Mouse (Mus musculus): ENCODE results near the gene Nebl.
A peak's percentile ranks its signal among the peaks of the same experiment; 100 is the strongest.

Nebl gene

DNA sequence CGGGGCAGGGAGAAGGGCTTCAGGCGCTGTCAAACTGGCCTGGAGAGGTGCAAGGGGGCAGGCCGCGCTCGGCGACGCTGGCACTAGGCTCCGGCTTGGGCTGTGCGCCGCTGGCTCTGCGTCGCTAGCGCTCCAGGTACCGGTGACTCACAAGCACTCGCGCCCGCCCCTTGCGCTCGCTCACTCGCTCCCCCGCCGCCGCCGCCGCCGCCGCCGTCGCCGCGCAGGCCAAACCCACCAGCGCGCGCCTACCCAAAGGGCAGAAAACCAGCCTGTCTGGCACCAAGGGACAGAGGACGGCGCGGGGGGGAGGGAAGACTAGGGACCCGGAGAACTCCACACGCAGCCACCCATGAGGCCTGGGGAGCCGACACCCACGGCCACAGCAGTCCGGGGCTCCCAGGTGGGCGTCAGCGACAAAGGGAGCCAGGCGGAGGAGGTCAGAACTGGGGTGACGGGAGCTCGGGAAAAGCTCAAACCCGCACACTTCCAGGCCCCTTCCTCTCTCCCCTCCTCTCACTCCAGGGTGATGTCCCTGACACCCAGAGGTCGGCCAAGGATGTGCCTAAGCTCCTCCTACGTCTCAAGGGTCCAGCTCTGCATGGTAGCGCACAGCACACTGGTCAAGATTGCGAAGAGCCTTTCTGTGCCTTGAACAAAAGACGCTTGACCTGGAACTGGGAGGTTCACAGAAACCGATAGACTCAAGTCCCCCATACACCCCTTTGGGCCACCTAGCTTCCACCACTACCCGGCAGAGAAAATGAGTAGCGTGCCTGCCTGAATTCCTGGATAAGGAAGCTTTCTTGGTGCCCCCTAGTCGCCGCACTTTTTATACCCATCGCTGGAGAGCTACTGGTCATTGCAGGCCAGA, at the start of gene Nebl:
TSS of gene Nebl (minus strand) at position 508 of the 874 bp plus-strand sequence.
- peak; percentile 74 for DNase-seq

DNA sequence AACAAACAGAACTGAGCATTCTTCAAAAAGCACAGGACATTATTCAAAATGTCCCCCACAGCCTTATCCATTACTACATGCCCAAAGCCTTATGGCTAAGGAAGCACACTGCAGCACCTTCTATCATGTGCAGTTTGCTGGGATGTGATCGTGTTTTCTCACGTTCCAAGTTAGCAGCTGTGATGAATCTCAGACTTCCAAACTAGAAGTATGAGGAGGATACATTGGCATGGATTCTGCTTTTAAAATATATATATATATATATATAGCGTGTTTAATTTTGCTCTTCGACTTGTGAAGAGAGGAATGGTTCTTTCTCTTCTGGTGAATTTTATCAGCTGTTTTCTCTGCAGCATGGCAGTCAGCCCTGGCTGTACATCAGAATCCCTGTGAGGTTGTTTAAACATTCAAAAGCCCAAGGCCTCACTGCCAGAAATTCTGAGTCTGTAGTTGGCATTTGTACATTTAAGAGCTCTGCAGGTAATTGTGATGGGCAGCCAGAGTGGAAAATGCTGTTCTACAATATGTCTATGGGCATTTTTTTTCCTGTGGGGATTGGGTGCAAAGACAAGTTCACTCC, 39.1 kb upstream of the Nebl start:
- DNase-seq: no peak

DNA sequence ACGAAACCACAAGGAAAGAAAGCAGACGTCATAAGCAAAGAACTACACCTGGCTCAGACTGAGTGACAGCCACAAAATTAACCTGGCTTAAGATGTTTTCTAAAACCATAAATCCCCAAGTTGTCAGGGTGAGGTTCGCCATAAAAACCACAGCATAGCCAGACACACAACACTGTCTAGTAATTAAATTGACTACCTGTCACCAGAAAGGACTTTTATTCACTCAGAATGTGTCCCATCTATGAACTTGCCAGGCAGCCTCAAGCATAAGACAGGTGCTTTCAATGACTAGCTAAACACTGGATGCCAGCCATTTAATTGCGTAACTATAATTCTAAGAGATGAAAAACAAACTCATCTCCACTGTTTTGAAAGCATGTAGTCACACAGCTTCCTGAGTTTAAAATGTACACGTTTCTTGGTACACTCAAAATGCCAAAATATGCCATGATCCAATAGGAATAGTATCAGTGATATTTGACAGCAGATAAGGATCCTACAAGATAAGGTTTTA, 38.0 kb upstream of the Nebl start:
- DNase-seq: peak; percentile 11

DNA sequence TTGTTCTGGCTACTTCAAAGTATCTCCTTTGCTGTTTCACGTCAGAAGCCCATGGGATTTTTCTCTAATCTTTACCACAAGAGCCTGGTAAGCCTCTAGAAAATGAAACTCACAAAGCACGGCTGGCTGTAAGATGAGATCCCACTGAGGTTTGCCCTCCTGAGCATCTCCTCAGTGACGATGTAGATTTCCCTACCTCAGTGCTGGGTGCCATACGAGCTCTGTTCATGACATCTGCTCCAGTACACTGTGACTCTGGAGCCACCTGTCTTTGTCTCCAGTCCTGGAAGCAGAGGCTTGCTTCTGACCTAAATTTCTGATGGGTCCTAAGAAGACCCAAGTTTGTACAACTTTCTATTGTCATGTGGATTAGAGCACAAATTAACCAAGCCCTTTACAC, 25.0 kb upstream of the Nebl start:
- no peak for DNase-seq

DNA sequence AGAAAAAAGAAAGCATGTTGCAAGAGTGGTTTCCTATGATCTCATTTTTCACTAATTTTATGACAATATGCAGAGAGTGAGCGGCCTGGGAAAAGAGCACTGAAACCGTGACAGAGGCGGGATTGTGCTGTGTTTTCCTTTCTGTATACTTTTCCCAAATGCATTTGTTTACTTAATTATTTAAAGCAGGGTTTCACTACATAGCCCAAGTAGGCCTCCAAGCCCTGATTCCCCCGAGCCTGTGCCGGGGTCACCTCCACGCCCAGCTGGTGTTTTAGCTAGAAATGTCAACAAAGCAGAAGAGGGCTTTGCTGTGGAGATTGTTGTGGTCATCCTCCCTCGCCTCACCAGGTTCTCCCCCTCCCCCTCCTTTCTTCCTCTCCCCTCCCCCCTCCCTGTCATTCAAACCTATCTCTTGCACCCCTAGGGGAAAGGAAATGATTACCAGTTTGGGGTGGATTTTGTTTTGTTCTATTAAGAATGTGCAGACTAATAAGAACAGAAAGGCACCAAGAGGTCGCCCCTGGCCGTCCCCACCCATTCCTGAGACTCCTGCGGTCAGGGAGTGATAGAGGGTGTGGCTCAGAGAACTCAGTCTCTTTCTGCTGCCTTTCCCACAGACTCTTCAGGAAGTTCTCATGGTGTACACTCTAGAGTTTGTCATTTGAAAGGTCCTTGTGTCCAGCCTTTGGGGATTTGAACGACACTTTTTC, 10.9 kb upstream of the Nebl start:
- peak; percentile 37 for DNase-seq

DNA sequence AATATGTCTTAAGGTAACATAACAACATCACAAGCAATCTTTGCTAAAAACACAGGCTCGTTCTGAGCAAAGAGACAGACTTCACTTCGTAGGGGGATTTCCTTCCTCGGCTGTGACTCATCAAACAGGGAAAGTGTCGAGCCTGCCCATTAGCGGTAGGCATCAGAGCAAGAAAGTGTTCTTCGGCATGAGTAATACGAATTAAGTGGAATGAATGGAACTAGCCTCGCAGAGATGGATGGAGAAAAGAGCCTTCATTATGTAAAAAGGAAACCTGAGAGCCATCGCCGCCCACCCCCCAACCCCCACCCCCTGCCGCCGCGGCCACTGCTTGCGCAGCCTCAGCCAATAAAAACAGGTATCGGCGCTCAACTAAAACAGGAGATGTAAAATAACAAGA, 10.3 kb upstream of the Nebl start:
- DNase-seq: peak; percentile 26

DNA sequence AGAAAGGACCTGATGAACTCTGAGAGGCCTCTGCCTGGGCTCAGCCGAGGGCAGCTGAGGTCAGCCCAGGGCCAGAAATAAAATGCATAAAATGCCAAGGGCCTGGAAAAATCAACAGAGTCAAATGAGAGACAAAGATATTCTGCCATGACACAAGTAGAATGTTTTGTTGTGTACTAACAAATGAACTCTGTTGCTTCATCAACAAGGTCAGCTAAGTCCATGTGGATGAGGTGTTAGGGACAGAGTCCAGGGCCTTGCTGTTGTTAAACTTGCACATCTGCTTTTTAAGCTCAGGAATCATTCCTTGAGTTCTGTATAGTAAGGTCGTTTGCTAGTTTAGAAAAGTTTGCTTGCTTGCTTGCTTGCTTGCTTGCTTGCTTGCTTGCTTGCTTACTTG, 9.2 kb upstream of the Nebl start:
- DNase-seq: peak; percentile 68

DNA sequence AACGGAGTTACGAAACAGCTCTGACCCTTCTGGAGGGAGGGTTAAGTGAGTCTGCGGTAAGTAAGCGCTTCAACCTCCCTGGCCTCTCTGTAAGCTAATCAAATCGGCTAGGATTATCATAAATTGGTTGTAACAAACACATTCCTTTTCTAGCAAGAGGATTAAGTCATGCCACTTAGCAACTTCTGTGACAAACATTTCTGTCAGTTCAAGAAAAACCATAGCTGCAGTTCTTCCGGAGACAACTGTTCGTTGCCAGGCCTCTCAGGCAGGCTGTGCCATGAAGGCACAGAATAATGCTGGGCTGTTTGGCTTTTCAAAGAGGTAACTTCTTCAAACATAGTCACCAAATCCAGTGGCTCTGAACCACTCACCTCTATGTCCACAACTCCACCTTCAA, 946 bp upstream of the Nebl start:
- DNase-seq: peak; percentile 40

DNA sequence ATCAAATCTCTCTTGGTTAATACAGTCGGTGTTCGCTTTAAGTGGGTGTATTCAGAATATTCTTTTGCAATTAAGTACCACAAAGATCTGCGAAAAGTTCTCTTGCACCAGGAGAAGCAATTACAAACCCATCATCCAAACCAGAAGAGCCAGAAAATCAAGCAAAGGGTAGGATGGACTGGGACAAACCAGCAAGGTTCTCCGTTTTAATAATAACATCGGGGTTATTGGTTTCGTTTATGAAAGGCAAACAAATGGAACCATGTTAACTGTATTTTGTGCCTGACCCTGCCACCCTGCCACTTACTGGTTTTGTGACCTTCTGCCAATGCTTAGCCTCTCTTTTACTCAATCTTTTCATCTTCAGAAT, 552 bp upstream of the Nebl start:
- DNase-seq: no peak

DNA sequence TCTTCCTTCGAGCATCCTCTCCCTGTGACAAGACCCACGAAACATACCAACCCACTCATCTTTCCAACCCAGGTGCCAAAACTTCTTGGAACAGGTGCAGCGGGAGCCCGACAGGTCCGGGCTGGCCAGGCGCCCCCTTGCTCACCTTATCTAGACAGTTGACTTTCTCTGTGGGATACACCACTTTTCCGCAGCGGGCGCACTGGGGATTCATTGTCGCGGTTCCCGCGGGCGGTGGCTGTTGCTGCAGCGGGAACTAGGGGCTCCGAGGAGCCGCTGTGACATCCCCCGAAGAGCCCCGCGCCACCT, 662 bp downstream of the Nebl start:
- no peak for DNase-seq

DNA sequence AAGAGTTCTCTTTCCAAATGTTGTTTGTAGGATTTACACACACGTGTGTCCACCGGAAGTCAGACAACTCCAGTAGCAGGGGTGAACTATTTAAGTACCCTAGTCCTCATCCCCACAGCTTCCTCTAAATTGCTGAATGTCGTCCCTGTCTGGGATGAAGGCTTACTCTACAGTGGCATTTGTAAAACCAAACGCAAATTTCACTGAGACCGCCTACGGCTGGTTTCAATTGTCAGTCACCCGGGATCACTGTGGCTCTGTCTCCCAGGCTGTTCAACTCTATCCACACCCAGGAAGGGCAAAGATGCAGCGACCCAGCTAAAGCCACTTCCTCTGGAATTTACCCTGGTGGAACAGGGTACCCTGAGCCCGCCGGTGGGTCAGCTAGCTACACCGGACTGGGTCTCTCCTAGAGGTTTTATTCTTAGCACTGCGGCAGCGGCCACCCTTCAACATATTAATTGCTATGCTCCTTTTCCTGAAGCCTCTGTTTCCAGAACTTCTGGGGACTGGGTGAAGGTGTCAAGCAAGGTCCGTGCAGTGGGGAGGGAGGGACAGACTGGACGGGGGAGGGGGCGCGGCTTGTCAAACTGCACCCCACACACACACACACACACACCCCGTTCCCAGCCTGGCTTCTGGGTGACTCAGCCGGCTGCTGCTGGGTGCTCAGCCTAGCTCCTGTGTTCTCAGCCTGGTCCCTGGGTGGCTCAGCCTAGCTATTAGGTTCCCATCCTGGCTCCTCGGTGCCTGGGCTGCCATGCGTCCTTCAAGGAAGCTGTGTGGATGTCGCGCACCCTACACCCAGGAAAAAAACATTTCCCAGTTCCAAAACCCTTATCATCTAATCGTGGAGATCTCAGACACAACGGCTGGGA, 1.3 kb downstream of the Nebl start:
- DNase-seq: peak; percentile 51

DNA sequence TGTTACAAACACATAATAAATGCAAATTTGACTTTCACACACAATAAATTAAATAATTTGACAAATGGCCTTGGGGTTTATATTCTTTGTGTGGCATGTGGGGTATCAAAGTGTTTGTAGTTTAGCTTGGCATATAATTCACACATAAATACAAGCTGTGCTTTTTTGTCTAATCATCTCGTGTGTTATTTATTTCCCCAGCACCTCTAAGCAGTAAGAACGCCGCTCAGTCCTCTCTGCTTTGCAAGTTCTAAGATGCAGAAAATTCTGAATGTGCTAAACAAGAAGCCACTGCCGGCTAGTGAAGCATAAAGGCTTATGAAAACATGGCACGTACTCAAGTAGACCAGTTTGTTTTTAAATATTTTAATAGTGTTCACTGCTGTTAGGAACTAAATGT, 6.9 kb downstream of the Nebl start:
- DNase-seq: no peak

DNA sequence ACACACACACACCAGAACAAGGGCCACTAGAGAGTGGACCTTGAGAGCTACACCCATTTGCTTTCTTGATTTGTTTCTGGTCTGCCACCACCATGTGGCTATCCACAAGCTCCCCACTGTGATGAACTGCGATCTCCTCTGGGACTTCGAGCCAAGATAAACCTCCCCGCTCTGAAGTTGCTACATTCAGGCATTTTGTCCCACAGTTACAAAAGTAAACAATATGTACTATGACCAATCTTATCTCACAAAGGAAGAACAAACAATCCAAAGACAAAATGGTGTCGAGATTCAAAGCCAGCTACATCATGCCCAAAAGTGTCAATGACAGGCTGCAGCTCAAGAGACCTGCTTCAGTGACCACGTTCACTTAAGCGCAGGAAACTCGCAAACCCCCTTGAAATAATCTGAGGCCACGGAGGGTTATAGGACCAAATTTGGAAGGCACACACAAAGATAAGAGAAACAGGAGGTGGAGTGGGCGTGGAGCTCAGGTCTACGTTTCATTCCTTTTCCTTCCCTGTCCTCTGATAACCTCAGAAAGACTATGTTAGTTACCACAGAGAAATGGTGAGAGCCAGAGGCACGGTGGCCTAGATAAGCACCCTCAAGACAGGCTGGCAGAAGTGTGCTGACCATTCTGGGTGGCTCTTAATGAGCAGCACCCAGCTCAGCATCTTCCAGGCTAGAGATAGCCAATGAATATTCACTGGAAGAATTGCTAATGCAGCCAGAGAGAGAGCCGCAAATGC, 7.8 kb downstream of the Nebl start:
- peak; percentile 58 for DNase-seq

DNA sequence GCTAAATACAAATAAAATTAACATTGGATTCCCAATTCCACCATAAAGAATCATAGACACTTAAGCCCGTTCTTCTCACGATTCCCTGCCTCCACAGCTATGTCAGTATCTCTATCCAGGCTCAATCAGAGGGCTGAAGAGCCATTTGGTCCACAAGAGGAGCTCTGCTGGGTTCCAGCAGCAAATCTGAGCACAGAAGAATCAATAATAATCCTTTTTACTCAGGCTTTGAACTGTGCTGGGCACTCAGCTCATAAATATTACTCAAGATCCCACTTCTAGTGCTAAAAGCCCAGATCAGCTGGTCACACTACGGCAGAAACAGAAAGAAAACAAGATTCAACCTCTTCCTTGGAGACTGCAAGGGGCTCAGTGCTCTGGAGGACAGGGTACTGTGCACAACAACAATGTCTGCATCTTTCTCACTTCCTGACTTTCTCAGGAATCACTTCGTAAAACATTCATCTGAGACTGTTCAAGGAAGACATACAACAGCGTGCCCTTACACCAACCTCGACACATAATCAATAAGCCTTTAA, 10.0 kb downstream of the Nebl start:
- DNase-seq: no peak

DNA sequence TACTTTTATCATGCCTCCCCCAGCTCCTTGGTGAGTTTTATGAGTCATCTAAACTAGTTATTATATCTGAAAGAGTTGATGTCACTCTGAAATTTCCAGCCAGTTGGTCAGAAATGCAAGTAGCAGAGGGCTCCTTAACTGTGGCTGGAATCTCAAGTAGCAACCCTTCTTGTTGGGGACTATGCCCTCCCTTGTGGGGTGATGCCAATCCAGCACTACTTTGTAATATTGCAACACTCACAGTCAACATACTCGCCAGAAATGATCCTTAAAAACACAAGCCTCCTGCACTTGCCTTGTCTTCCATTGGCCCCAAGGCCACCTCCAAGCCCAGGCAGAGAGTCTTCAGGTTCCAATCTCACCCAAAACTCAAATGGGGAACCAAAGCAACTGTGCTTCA, 13.0 kb downstream of the Nebl start:
- DNase-seq: peak; percentile 82

DNA sequence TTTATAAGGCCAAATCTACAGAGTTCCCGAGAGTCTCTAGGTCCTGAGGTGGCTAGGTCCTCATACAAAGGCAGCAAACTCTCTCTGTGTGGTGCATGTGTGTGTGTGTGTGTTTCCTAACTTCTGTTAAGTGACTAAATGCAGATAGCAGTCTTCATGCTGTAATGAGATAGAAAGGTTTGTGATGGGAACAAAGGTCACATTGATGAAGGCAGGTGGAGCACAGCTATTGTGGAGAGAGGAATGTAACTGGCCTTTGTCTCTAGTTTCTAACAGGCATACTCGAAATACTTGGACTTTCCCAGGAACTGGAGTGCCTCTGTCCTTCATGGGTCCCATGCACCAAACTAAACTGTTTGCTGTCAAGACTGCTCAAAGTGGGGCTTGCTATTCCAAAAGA, 14.1 kb downstream of the Nebl start:
- DNase-seq: no peak

DNA sequence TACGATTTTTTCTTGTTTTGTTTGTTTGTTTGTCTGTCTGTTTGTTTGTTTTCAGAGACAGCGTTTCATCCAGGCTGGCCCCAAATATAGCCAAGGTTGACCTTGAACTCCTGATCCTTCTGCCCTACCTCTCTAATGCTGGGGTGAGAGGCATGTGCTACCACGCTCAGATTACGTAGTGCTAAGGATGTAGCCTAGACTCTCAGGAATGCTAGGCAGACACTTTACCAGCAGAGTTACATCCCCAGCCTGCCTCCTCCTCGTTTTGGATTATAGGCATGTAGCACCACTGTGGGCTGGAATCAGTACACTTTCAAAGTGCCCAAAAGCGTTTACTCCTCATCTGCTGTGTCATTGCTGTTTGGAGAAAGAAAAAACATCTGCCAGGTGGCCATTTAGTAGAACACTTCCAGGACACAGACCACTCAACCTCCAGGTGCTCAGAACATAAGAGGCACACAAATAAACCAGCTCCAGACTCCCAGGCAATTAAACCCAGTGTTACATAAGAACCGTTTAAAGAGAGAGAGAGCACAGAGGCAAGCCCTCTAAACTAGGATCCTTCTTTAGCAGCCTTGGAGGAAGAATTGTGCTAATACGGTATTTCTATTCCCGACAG, 16.0 kb downstream of the Nebl start:
- peak; percentile 82 for DNase-seq

DNA sequence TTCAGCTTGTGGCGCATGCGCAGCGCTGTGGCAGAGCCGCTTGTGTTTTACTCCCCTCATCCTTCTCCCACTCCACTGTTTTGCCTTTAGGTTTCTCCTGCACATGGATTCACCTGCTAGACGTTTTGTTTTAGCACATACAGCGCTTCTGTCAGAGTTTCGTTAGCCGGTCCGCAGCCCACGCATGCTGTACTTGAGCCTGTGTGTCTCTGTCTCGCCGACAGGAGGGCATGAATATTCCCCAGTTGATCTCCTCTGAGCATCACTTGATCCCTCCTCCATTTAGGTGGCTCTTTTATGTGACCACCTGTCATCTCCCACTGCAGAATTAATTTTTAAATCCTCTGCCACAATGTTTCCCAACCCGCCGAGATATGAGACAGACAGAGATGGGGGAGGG, 16.6 kb downstream of the Nebl start:
- no peak for DNase-seq

DNA sequence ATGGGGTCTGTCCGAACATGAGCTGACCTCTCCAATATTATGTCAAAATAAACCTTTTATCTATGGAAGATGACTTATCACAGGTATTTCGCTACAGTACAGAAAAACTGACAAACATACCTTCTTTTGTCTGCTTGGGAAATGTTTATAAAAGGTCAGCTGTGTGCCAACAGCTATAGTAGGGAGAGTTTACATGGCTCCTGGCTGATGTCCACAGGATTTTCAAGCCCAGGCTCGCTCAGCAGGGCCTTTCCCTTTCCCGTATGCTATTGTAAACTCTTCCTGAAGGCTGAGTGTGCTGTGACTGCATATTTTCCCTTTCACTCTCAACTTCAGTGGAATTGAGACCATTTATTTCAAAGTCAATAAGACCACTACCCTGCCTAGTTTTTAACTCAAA, 17.1 kb downstream of the Nebl start:
- DNase-seq: peak; percentile 38

DNA sequence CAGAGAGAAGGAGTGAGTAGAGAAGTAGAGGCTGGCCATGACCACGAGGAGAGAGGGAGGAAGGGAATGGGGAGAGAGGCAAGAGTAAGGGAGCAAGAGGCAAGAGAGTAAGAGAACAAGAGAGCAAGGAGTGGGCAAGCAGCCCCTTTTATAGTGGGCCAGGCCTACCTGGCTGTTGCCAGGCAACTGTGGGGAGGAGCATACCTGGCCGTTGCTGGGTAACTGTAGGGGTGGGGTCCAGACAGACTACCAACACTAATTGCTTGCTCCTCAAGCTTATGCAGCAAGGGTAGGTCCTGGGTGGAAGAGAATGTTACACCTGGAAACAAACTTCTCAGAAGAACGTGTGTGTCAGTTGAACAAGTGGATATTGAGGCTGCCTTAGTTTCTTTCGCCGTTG, 20.0 kb downstream of the Nebl start:
- no peak for DNase-seq

DNA sequence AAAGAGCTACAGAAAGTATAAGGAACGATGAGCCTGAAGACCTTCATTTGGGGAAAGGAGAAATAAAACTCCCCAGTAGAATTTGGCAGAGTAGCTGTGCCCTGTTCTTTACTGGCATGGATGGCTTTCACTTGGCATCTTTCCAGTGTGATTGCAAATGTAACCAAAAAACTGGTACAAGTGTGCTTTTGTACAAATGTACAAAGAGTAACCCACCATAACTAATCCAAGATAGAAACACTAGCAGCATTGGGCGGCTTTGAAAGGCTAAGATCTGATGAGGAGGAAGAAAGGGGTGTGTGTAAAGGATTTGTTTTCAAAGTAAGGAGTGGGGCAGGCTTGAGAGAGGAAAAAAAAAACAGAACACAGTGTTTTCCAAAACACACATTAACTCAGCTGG, 21.2 kb downstream of the Nebl start:
- peak; percentile 51 for DNase-seq

All from lung, postnatal 36 days (tissue).